Mouse (Mus musculus): ENCODE results near the gene Gm2888. TPM values are rescaled to one million over a fixed set of nuclear protein-coding genes. Genes with fewer than 3 reads are reported as not detected.
"Not testable (repeated sequence)": the region's sequence is repeated elsewhere in the genome, so short reads cannot be mapped to it uniquely, and the experiment has no call there.

The Gm2888 gene
- not detected for total RNA-seq (2021)

- DNase-seq (ENCODE audit: low spot score in 2 of 2); intact Hi-C loops (cut with DNase I): not testable (repeated sequence)
Observed at GRCm38 (mm10) chr14:3029702-3030101, at the start of gene Gm2888. TSS of gene Gm2888 (plus strand) at chr14:3030002.

GRCm38 (mm10) chr14:3048727-3049512 is 19.1 kb downstream of the Gm2888 start, which contains the start of gene Gm2897:
TSS of gene Gm2897 (plus strand) at chr14:3049285.
- intact Hi-C loops (cut with DNase I); DNase-seq (ENCODE audit: low spot score in 2 of 2): not testable (repeated sequence)

- DNase-seq (ENCODE audit: low spot score in 2 of 2), result peak in 1 of 2 experiments; percentile 3
- intact Hi-C loops (cut with DNase I), result not testable (repeated sequence)
Observed at GRCm38 (mm10) chr14:3049513-3049800, 19.7 kb downstream of the Gm2888 start.

- DNase-seq (ENCODE audit: low spot score in 2 of 2), result peak in 1 of 2 experiments; percentile 11
- intact Hi-C loops (cut with DNase I), result not testable (repeated sequence)
Observed at GRCm38 (mm10) chr14:3050087-3050486, 20.3 kb downstream of the Gm2888 start.

Other genes with a start within 250 kb of the Gm2888 start
- under 1 TPM in 1 of 2 experiments, not detected in 1; 0.32 TPM for gene Gm2897, start 19.3 kb downstream of the Gm2888 start, total RNA-seq (2021)
- gene Gm10340, start 104.0 kb downstream of the Gm2888 start, total RNA-seq (2021), result not detected
- not detected for gene Gm5795, start 158.3 kb downstream of the Gm2888 start, total RNA-seq (2021)
- gene D830030K20Rik, start 178.5 kb downstream of the Gm2888 start, total RNA-seq (2021), result 1 to 10 TPM; 4.3 to 4.6 TPM